Mouse (Mus musculus): ENCODE results near the gene Krt35. TPM values are rescaled to one million over a fixed set of nuclear protein-coding genes. Genes with fewer than 3 reads are reported as not detected.

Krt35 gene
- polyA plus RNA-seq, 1 experiment from 2014 or later = not detected

DNA sequence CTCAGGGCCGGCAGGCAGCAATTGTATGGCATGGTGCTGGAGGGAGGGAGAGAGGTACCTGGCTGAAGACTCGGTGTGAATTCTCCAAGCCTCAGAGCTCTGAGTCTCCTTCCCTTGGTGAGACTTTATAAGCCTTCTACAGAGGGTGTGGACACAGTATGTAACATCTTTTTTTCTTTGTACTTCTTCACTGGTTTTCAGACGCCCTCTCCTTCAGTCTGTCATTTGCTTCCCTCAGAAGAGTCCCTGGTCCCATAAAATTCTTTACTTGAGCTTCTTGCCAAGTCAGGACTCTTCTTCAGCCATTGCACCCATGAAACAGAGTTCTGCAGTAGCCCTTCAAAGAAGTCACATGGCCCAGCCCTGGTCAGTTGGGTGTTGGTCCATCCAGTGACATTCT lies 45.6 kb downstream of the Krt35 start, which contains the start of gene Krt31:
Gene Krt31, minus strand, starts transcription at position 101 of the 400 bp plus-strand sequence.
- Histone ChIP-seq H3K27ac (ENCODE audit: low read length) (no peak within 1 kb of the TSS), H3K27me3 (replicated peaks; ENCODE audit: insufficient read depth, low read length) (no peaks in the 10 kb centered on the region), H3K9me3 (ENCODE audit: low read length) (no peaks in the 10 kb centered on the region), H3K4me3 (ENCODE audit: low read depth, low read length) (no peak within 1 kb of the TSS), H3K36me3 (ENCODE audit: insufficient read depth, low read length) (no peaks in the 10 kb centered on the region), H3K4me2 (replicated peaks; ENCODE audit: low read depth, low read length) (no peak within 1 kb of the TSS), H3K9ac (replicated peaks; ENCODE audit: low read depth) (no peak within 1 kb of the TSS), H3K4me1 (ENCODE audit: insufficient read depth, low read depth, low read length) (no peaks in the 10 kb centered on the region)
- no peak for TF ChIP-seq CTCF (IDR thresholded peaks at IDR 0.05)
- no peak for TF ChIP-seq EP300 (IDR thresholded peaks at IDR 0.05)
- no peak for DNase-seq (ENCODE audit: low spot score)
- WGBS = 78% methylated on average over 3 of the region's 3 CpGs
- ATAC-seq = no peak

DNA sequence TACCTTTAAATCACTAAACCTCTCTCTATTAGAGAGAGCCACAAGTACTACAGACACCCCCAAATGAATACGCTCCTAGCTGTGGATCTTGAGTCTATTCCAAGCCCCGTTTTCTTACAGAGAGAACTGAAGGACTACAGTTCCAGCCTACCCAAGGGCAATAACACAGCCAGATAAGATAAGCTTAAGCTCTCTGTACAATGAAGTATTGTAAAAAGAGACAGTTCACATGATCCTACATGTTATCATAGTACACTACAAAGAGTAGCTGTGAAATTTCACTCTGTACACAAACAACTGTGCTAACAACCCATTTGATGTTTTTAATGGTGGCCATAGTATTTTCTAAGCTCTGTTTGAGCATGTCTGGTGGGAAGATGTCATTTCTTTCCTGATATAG lies 48.8 kb downstream of the Krt35 start:
- TF ChIP-seq EP300 (IDR thresholded peaks at IDR 0.05) (no peak), CTCF (IDR thresholded peaks at IDR 0.05) (no peak)
- Histone ChIP-seq H3K36me3 (ENCODE audit: insufficient read depth, low read length) (no peaks in the 10 kb centered on the region), H3K4me1 (ENCODE audit: insufficient read depth, low read depth, low read length) (no peaks in the 10 kb centered on the region), H3K9ac (replicated peaks; ENCODE audit: low read depth) (no peak overlapping the region), H3K4me2 (replicated peaks; ENCODE audit: low read depth, low read length) (no peak overlapping the region), H3K27ac (ENCODE audit: low read length) (no peak overlapping the region), H3K4me3 (ENCODE audit: low read depth, low read length) (no peak overlapping the region), H3K27me3 (replicated peaks; ENCODE audit: insufficient read depth, low read length) (no peaks in the 10 kb centered on the region), H3K9me3 (ENCODE audit: low read length) (no peaks in the 10 kb centered on the region)
- 61% methylated on average over 2 of the region's 2 CpGs for WGBS
- no peak for DNase-seq (ENCODE audit: low spot score)
- ATAC-seq = no peak

- no peak for TF ChIP-seq CTCF (IDR thresholded peaks at IDR 0.05)
- peak; percentile 38; the same call in 1 of the 2 replicates for TF ChIP-seq EP300 (IDR thresholded peaks at IDR 0.05)
- peak; percentile 74 for ATAC-seq
- Histone ChIP-seq H3K9ac (replicated peaks; ENCODE audit: low read depth) (no peak overlapping the region), H3K9me3 (ENCODE audit: low read length) (no peaks in the 10 kb centered on the region), H3K36me3 (ENCODE audit: insufficient read depth, low read length) (no peaks in the 10 kb centered on the region), H3K4me2 (replicated peaks; ENCODE audit: low read depth, low read length) (no peak overlapping the region), H3K27me3 (replicated peaks; ENCODE audit: insufficient read depth, low read length) (no peaks in the 10 kb centered on the region), H3K4me3 (ENCODE audit: low read depth, low read length) (no peak overlapping the region), H3K4me1 (ENCODE audit: insufficient read depth, low read depth, low read length) (no peaks in the 10 kb centered on the region), H3K27ac (ENCODE audit: low read length) (no peak overlapping the region)
- peak; percentile 49 for DNase-seq (ENCODE audit: low spot score)
- 53% methylated on average over 6 of the region's 6 CpGs for WGBS
Observed at GRCm38 (mm10) chr11:100046303-100046866, 49.7 kb downstream of the Krt35 start.

Other genes with a start within 250 kb of the Krt35 start
- gene Krtap4-16, start 244.6 kb downstream of the Krt35 start, polyA plus RNA-seq (2015; fragmentation: Nextera tagmentation; extraction: Ambion mirVana) = not detected in 2 replicates
- gene Gm11568, start 238.3 kb downstream of the Krt35 start, polyA plus RNA-seq (2015; fragmentation: Nextera tagmentation; extraction: Ambion mirVana) = not detected in 2 replicates
- not detected in 2 replicates for gene Gm11559, start 231.8 kb downstream of the Krt35 start, polyA plus RNA-seq (2015; fragmentation: Nextera tagmentation; extraction: Ambion mirVana)
- not detected in 2 replicates for gene Krtap9-1, start 222.9 kb downstream of the Krt35 start, polyA plus RNA-seq (2015; fragmentation: Nextera tagmentation; extraction: Ambion mirVana)
- gene Gm11567, start 217.1 kb downstream of the Krt35 start, polyA plus RNA-seq (2015; fragmentation: Nextera tagmentation; extraction: Ambion mirVana) = not detected in 2 replicates
- gene Krtap31-1, start 188.3 kb downstream of the Krt35 start, polyA plus RNA-seq (2015; fragmentation: Nextera tagmentation; extraction: Ambion mirVana) = not detected in 2 replicates
- not detected in 2 replicates for gene Gm11565, start 181.5 kb downstream of the Krt35 start, polyA plus RNA-seq (2015; fragmentation: Nextera tagmentation; extraction: Ambion mirVana)
- gene Krtap31-2, start 159.9 kb downstream of the Krt35 start, polyA plus RNA-seq (2015; fragmentation: Nextera tagmentation; extraction: Ambion mirVana) = not detected in 2 replicates
- not detected in 2 replicates for gene Krtap9-5, start 147.8 kb downstream of the Krt35 start, polyA plus RNA-seq (2015; fragmentation: Nextera tagmentation; extraction: Ambion mirVana)
- not detected in 2 replicates for gene Krtap29-1, start 117.2 kb downstream of the Krt35 start, polyA plus RNA-seq (2015; fragmentation: Nextera tagmentation; extraction: Ambion mirVana)
- not detected in 2 replicates for gene Krtap16-1, start 109.6 kb downstream of the Krt35 start, polyA plus RNA-seq (2015; fragmentation: Nextera tagmentation; extraction: Ambion mirVana)
- 8.4 and 11.5 TPM in 2 replicates for gene Krtap17-1, start 102.2 kb downstream of the Krt35 start, polyA plus RNA-seq (2015; fragmentation: Nextera tagmentation; extraction: Ambion mirVana)
- 0.17 and 0.23 TPM in 2 replicates for gene Krt33a, start 80.0 kb downstream of the Krt35 start, polyA plus RNA-seq (2015; fragmentation: Nextera tagmentation; extraction: Ambion mirVana)
- 0.16 TPM in 1 of 2 replicates, not detected in the other for gene Krt33b, start 66.4 kb downstream of the Krt35 start, polyA plus RNA-seq (2015; fragmentation: Nextera tagmentation; extraction: Ambion mirVana)
- 0.11 and 0.18 TPM in 2 replicates for gene Krt34, start 54.7 kb downstream of the Krt35 start, polyA plus RNA-seq (2015; fragmentation: Nextera tagmentation; extraction: Ambion mirVana)
- not detected in 2 replicates for gene Krt31, start 45.7 kb downstream of the Krt35 start, polyA plus RNA-seq (2015; fragmentation: Nextera tagmentation; extraction: Ambion mirVana)
- not detected in 2 replicates for gene Krt32, start 8.0 kb downstream of the Krt35 start, polyA plus RNA-seq (2015; fragmentation: Nextera tagmentation; extraction: Ambion mirVana)
- gene Krt36, start 9.4 kb upstream of the Krt35 start, polyA plus RNA-seq (2015; fragmentation: Nextera tagmentation; extraction: Ambion mirVana) = 0.11 TPM in 1 of 2 replicates, not detected in the other
- 0.60 and 0.68 TPM in 2 replicates for gene Krt13, start 25.3 kb upstream of the Krt35 start, polyA plus RNA-seq (2015; fragmentation: Nextera tagmentation; extraction: Ambion mirVana)
- 28.1 and 58.8 TPM in 2 replicates for gene Krt15, start 39.7 kb upstream of the Krt35 start, polyA plus RNA-seq (2015; fragmentation: Nextera tagmentation; extraction: Ambion mirVana)
- gene Krt19, start 52.4 kb upstream of the Krt35 start, polyA plus RNA-seq (2015; fragmentation: Nextera tagmentation; extraction: Ambion mirVana) = 460 and 573 TPM in 2 replicates
- not detected in 2 replicates for gene Krt9, start 97.0 kb upstream of the Krt35 start, polyA plus RNA-seq (2015; fragmentation: Nextera tagmentation; extraction: Ambion mirVana)
- gene Krt14, start 111.3 kb upstream of the Krt35 start, polyA plus RNA-seq (2015; fragmentation: Nextera tagmentation; extraction: Ambion mirVana) = 1.7 and 2.3 TPM in 2 replicates
- gene Krt16, start 152.7 kb upstream of the Krt35 start, polyA plus RNA-seq (2015; fragmentation: Nextera tagmentation; extraction: Ambion mirVana) = not detected in 2 replicates
- gene Krt17, start 164.8 kb upstream of the Krt35 start, polyA plus RNA-seq (2015; fragmentation: Nextera tagmentation; extraction: Ambion mirVana) = 0.58 and 0.65 TPM in 2 replicates
- gene Krt42, start 173.6 kb upstream of the Krt35 start, polyA plus RNA-seq (2015; fragmentation: Nextera tagmentation; extraction: Ambion mirVana) = not detected in 2 replicates
- 2,114 and 2,164 TPM in 2 replicates for gene Eif1, start 223.6 kb upstream of the Krt35 start, polyA plus RNA-seq (2015; fragmentation: Nextera tagmentation; extraction: Ambion mirVana)
- not detected in 2 replicates for gene Gast, start 238.2 kb upstream of the Krt35 start, polyA plus RNA-seq (2015; fragmentation: Nextera tagmentation; extraction: Ambion mirVana)